Mouse (Mus musculus) liver, adult 2 months (tissue): ENCODE results near the gene Tlx2.

Experiments
- CTCF ChIP-seq: fragments of 200-500 bp; IDR thresholded peaks from 2 replicates; pipeline ENCODE4 v1.5.1; 2011; ENCODE audit warnings: low read depth, low read length, control low read depth
- POLR2A ChIP-seq: fragments of 200-500 bp; IDR thresholded peaks from 2 replicates; pipeline ENCODE4 v1.6.1; 2011; ENCODE audit warnings: low read length, control low read depth; ENCODE audit not compliant: insufficient read depth; ENCODE audit errors: extremely low read depth

GRCm38 (mm10) chr6:83031921-83032590 is 38.0 kb downstream of the Tlx2 start:
- TF ChIP-seq CTCF (no peak), POLR2A (no peak)
